Mouse (Mus musculus) stomach, embryonic 14.5 days (tissue): Measurements from ENCODE around the gene Ptprj. TPM values are rescaled to one million over a fixed set of nuclear protein-coding genes. Genes with fewer than 3 reads are reported as not detected.

Experiments used
- ATAC-seq: fragments of 200-750 bp; cut with Nextera tagmentation; 2 replicates; pipeline ENCODE4 v1.8.0; 2017; ENCODE audit warnings: low read depth, moderate TSS enrichment; ENCODE audit not compliant: insufficient number of reproducible peaks, insufficient read depth, low FRiP score
- H3K27ac ChIP-seq: fragments of 300-500 bp; sonication (generic); 2 replicates; pipeline ENCODE4 v1.5.1; 2014; ENCODE audit warnings: mild to moderate bottlenecking, low read length, moderate library complexity, mixed read lengths
- H3K27me3 ChIP-seq: fragments of 300-500 bp; sonication (generic); 2 replicates; pipeline ENCODE4 v1.6.1; 2014; ENCODE audit warnings: low read length, control low read depth, mixed read lengths; ENCODE audit not compliant: control insufficient read depth, insufficient read depth
- H3K36me3 ChIP-seq: fragments of 300-500 bp; sonication (generic); 2 replicates; pipeline ENCODE4 v1.6.1; 2014; ENCODE audit warnings: mild to moderate bottlenecking, control low read depth, low read length, moderate library complexity, mixed read lengths; ENCODE audit not compliant: control insufficient read depth, insufficient read depth
- H3K4me1 ChIP-seq: fragments of 300-500 bp; sonication (generic); 2 replicates; pipeline ENCODE4 v1.6.1; 2014; ENCODE audit warnings: low read length, control low read depth, mixed read lengths; ENCODE audit not compliant: control insufficient read depth, insufficient read depth
- H3K4me2 ChIP-seq: fragments of 300-500 bp; sonication (generic); replicated peaks from 2 replicates; pipeline ENCODE4 v1.6.1; 2014; ENCODE audit warnings: low read depth, low read length, control low read depth
- H3K4me3 ChIP-seq: fragments of 300-500 bp; sonication (generic); 2 replicates; pipeline ENCODE4 v1.5.1; 2014; ENCODE audit warnings: low read depth, low read length, control low read depth
- H3K9ac ChIP-seq: fragments of 300-500 bp; sonication (generic); replicated peaks from 2 replicates; pipeline ENCODE4 v1.6.1; 2014; ENCODE audit warnings: low read depth, mild to moderate bottlenecking, control low read depth, low read length, moderate library complexity, mixed read lengths
- H3K9me3 ChIP-seq: fragments of 300-500 bp; sonication (generic); 2 replicates; pipeline ENCODE4 v1.6.1; 2016; ENCODE audit warnings: low read depth, low read length, control low read depth; ENCODE audit not compliant: control insufficient read depth
- WGBS: fragments of 180-500 bp; shearing (Covaris S2); extraction: QIAGEN DNeasy Blood & Tissue Kit; methylation state at CpG from one replicate; pipeline ENCODE4 v1.1.7; 2014; 5-methylcytosine and 5-hydroxymethylcytosine counted together
- polyA plus RNA-seq: library from polyadenylated mRNA; unstranded; fragments of >200 nt; fragmentation: Nextera tagmentation; extraction: Ambion mirVana; gene quantifications from 2 replicates; pipeline ENCODE4 v1.2.1, GENCODE M21; 2014

The Ptprj gene
- polyA plus RNA-seq, result 6.0 and 7.7 TPM in 2 replicates

- H3K36me3 ChIP-seq, result no peaks in the 10 kb centered on the region
- peak within 1 kb of the TSS; percentile 92 for H3K4me2 ChIP-seq
- H3K4me1 ChIP-seq, result peaks cover 4% of the 10 kb centered on the region; the same call in 1 of the 2 replicates
- no peaks in the 10 kb centered on the region for H3K27me3 ChIP-seq
- H3K9ac ChIP-seq, result peak within 1 kb of the TSS; percentile 74
- peak within 1 kb of the TSS; percentile 92 for H3K4me3 ChIP-seq
- peak within 1 kb of the TSS; percentile 86 for H3K27ac ChIP-seq
- WGBS, result under 1% methylated on average over 76 of the region's 100 CpGs
- ATAC-seq, result peak; percentile 88
- H3K9me3 ChIP-seq, result no peaks in the 10 kb centered on the region
These were observed at the start of gene Ptprj for GRCm38 (mm10) chr2:90580236-90581005. Ptprj (minus strand) TSS chr2:90580647.

DNA sequence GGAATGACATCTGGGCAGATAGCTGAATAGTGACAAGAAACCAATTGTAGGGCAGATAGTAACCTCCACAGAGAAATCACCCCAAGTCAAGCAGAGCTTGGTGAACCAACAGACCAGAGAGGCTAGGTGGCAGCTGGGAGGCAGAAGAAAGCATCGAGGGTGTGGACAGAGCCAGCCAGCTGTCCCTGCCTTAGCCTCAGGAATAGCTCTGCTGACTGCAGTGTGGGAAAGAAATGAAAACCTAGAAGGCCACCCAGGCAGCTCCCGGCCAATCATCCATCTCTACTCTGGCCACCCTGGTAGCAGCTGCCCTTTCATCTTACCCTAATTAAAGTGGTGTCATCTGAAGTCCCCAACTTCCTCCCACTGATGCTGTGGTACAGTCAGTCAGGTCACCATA is 49.1 kb upstream of the Ptprj start:
- 32% methylated on average over 2 of the region's 2 CpGs for WGBS
- 0 out of 2 replicates have a peak, but pooled peaks cover 2% of the 10 kb centered on the region for H3K4me1 ChIP-seq
- no peaks in the 10 kb centered on the region for H3K36me3 ChIP-seq
- H3K9me3 ChIP-seq, result no peaks in the 10 kb centered on the region
- H3K4me2 ChIP-seq, result no peak overlapping the region
- no peak overlapping the region for H3K9ac ChIP-seq
- H3K4me3 ChIP-seq, result no peak overlapping the region
- no peak overlapping the region for H3K27ac ChIP-seq
- no peak for ATAC-seq
- H3K27me3 ChIP-seq, result no peaks in the 10 kb centered on the region

DNA sequence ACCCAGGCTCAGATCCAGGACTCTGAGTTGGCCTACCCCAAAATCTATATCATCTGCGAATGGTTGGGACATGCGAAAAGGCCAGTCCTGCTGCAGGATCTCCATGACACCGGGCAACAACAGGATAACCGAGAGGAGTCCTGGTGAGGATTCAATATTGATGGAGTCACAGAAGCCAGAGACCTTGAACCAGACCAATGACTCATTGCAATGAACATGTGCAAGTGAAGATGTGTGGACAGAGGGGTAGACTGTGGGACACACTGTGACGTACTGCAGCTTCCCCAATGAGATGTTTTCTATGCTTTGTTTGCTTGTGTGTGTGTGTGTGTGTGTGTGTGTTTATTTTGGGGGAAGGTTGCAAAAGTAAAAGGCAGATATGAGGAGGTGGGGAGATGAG is 47.8 kb upstream of the Ptprj start:
- no peak for ATAC-seq
- WGBS, result 87% methylated on average over 5 of the region's 5 CpGs

DNA sequence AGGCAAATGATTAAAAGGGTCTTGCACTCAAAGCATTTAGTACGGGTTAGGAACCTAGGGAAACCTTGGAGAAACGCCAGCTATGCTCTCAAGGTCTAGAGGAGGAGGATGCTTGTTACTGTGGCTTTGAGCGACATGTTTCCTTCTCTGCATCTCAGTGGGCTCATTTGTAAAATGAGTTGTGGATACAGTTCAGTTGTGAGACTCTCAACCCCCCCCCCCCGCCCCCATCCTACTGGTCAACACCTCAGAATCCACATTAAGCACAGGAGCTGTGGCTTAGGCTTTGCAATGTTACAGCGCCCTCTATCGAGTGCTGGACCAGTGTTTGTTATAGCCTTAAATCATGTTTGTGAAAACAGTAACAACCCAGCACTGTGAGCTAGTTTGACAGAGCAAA is 44.5 kb upstream of the Ptprj start:
- H3K4me3 ChIP-seq, result no peak overlapping the region
- H3K9ac ChIP-seq, result no peak overlapping the region
- no peaks in the 10 kb centered on the region for H3K36me3 ChIP-seq
- 9% methylated on average over 6 of the region's 6 CpGs for WGBS
- H3K4me2 ChIP-seq, result no peak overlapping the region
- H3K9me3 ChIP-seq, result no peaks in the 10 kb centered on the region
- H3K4me1 ChIP-seq, result 0 out of 2 replicates have a peak, but pooled peaks cover 2% of the 10 kb centered on the region
- H3K27me3 ChIP-seq, result no peaks in the 10 kb centered on the region
- H3K27ac ChIP-seq, result no peak overlapping the region
- ATAC-seq, result no peak

More for the DNA sequence above, 47.8 kb upstream of the Ptprj start:
- no peak overlapping the region for H3K27ac ChIP-seq
- 0 out of 2 replicates have a peak, but pooled peaks cover 2% of the 10 kb centered on the region for H3K4me1 ChIP-seq
- H3K27me3 ChIP-seq, result no peaks in the 10 kb centered on the region
- no peaks in the 10 kb centered on the region for H3K9me3 ChIP-seq
- H3K9ac ChIP-seq, result no peak overlapping the region
- H3K4me2 ChIP-seq, result no peak overlapping the region
- H3K4me3 ChIP-seq, result no peak overlapping the region
- H3K36me3 ChIP-seq, result no peaks in the 10 kb centered on the region

GRCm38 (mm10) chr2:90624339-90624738 is 43.9 kb upstream of the Ptprj start:
- H3K4me2 ChIP-seq, result no peak overlapping the region
- no peak for ATAC-seq

GRCm38 (mm10) chr2:90620815-90621214 is 40.4 kb upstream of the Ptprj start:
- no peak overlapping the region for H3K9ac ChIP-seq
- 0 out of 2 replicates have a peak, but pooled peaks cover 2% of the 10 kb centered on the region for H3K4me1 ChIP-seq
- no peaks in the 10 kb centered on the region for H3K9me3 ChIP-seq
- 71% methylated on average over 5 of the region's 5 CpGs for WGBS
- H3K4me2 ChIP-seq, result no peak overlapping the region
- ATAC-seq, result no peak
- H3K36me3 ChIP-seq, result no peaks in the 10 kb centered on the region
- no peak overlapping the region for H3K4me3 ChIP-seq
- no peak overlapping the region for H3K27ac ChIP-seq
- no peaks in the 10 kb centered on the region for H3K27me3 ChIP-seq

More at GRCm38 (mm10) chr2:90624339-90624738, 43.9 kb upstream of the Ptprj start:
- no peak overlapping the region for H3K4me3 ChIP-seq
- 0 out of 2 replicates have a peak, but pooled peaks cover 2% of the 10 kb centered on the region for H3K4me1 ChIP-seq
- no peaks in the 10 kb centered on the region for H3K27me3 ChIP-seq
- no peaks in the 10 kb centered on the region for H3K36me3 ChIP-seq
- H3K9me3 ChIP-seq, result no peaks in the 10 kb centered on the region
- 36% methylated on average over 4 of the region's 4 CpGs for WGBS
- no peak overlapping the region for H3K9ac ChIP-seq
- H3K27ac ChIP-seq, result no peak overlapping the region

DNA sequence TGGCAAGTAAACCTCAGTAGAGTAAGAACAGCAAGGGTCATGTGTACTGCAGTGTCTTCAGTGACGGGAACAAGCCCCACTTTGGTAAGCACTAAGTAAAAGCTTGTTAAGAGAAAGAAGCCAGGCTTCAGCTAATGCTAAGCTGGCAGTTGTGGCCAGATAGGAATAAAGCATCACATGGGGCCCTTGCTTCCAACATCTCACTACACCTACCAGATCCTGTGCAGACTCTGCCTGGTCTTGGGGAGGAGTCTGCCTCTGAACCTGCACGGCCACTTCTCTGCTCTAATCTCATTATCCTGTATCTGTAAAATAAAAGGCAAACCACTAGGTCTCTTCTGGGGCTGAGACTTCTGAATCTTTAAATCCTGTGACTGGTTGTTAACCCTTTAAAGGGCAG is 39.2 kb upstream of the Ptprj start:
- Histone ChIP-seq H3K4me2 (no peak overlapping the region), H3K27me3 (no peaks in the 10 kb centered on the region), H3K4me3 (no peak overlapping the region), H3K27ac (no peak overlapping the region), H3K4me1 (no peaks in the 10 kb centered on the region), H3K9me3 (no peaks in the 10 kb centered on the region), H3K36me3 (no peaks in the 10 kb centered on the region), H3K9ac (no peak overlapping the region)
- WGBS, result 41% methylated on average over 2 of the region's 2 CpGs
- ATAC-seq, result no peak

DNA sequence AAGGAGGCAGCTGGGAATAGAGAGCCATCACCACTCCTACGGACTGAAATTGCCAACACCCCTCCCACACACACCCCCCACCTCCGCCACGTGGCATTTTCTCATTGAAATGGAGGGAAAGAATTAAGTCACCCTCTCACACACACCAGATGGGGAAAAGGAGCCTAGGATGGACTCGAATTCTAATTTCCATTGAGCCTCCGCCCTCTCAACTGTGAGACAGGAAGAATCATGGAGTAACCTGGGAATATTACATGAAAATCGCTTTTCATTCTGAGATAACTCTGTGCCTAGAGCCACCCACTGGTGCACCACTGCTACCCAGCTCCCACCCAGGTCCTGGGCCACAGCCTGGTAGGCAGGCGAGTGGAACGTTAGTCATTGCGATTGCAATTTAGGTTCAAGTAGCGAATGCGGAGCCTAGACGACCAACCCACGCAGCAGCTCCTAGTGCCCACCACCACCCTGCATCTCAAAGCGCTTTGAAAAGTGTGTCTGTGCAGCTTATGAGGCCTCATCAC is 34.3 kb upstream of the Ptprj start:
- no peaks in the 10 kb centered on the region for H3K4me1 ChIP-seq
- no peaks in the 10 kb centered on the region for H3K27me3 ChIP-seq
- WGBS, result 88% methylated on average over 14 of the region's 14 CpGs
- no peak overlapping the region for H3K4me2 ChIP-seq
- no peak overlapping the region for H3K27ac ChIP-seq
- no peak for ATAC-seq
- H3K9ac ChIP-seq, result no peak overlapping the region
- no peaks in the 10 kb centered on the region for H3K9me3 ChIP-seq
- H3K4me3 ChIP-seq, result no peak overlapping the region
- H3K36me3 ChIP-seq, result no peaks in the 10 kb centered on the region
